Mouse (Mus musculus) embryo, embryonic 10.5 days (tissue): ENCODE measurements at regions not wholly inside any gene's neighbourhood (a gene's known extent, or its start where the extent isn't known, plus 50 kb on each side); places are given as distances from the start of the nearest gene placed in this dataset.

Experiments
- DNase-seq: peaks from one replicate; pipeline ENCODE4 v3.0.0-alpha.2; 2015; ENCODE audit warnings: low spot score

DNA sequence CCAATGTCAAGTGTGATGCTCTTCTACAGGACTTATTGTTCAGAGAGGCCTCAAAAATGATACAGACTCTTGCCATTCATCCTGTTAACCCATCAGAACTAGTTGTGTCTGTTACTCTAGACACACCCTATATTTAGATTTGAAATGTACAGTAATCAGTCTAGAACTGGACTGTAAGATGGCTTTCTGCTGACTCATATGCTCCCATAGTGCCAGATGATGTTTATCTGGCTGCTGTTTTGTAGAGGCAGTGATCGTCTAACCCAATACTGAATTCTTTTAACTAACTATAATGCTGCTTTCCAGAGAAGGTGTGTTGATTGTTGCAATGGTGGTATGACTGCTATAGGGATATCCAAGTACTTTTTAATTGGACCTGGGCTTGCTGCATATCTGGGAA, 185.9 kb upstream of the Npsr1 start:
- no peak for DNase-seq

- no peak for DNase-seq
These were observed 180.5 kb upstream of the Npsr1 start for GRCm38 (mm10) chr9:23917345-23917744.

DNA sequence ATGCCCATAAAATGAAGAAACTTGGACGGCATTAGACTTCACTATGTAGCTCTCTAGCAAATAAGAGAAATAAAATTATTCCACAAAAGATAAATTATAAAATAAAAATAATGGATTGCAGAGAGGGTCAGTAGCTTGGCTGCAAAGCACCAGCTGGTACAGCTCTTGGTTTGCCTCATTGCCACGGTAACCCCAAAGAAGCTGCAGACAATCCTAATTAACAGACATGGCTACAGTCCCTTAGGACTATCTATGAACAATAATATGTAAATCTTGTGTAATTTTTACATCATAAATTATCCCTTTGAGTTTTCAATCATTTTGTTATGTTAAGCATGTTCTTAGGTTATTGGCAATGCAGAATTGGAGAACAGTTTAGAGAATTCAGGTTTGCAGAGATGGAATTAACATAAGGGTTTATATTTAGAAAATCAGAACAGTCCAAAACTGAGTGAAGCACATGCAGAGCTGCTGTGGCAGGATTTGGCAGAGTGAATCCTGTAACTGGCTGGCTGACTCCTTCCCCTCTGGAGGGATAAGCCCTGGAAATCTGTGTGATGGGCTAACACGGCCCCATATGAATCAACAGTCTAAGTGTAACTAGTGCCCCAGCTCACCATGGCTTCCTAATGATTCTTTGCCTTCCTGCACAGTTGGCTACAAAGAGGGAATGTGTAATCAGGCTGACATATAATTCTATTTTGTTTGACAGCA, 178.4 kb upstream of the Npsr1 start:
- DNase-seq, result peak; percentile 1

DNA sequence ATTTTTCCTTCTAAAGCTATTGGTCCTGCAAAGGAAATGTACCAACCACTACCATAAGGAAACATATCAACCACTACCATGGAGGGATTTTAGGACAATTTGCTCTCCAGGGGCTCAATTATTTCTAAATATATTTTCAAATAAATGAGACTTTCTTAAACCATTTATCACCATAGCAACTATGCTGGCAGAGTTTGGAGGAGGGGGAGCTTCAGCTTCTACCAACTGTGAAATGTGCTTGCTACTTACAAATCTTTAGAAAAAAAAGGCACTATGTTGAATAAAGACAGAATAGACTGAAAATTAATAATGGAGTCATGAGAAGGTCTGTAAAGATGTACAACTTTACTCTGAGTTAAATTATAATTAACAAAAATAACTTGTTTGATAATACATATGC, 165.6 kb upstream of the Npsr1 start:
- no peak for DNase-seq

GRCm38 (mm10) chr9:23934282-23934681, 163.5 kb upstream of the Npsr1 start:
- no peak for DNase-seq

GRCm38 (mm10) chr9:23952543-23952942, 145.3 kb upstream of the Npsr1 start:
- no peak for DNase-seq

- no peak for DNase-seq
These were observed 141.2 kb upstream of the Npsr1 start for GRCm38 (mm10) chr9:23956593-23956992.

DNA sequence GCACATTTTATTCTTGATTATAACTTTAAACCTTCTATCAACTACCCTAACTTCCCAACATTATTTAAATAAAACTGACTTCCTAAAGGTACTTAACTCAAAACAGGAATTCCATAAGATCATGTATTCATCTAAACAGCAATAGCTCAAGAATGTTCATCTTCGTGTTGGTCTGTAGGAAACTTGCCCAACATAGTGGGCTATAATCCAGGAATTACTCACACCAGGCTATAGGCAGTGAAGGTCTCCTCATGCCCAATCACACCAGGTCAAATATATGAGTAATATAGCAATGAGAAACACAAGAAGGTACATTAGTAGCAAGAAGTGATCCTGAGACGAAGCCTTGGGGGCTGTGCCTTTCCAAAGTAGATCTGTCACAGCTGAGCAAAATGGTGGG, 128.1 kb upstream of the Npsr1 start:
- no peak for DNase-seq

- DNase-seq, result no peak
These were observed 124.6 kb upstream of the Npsr1 start for GRCm38 (mm10) chr9:23973206-23973605.

GRCm38 (mm10) chr9:23977574-23977973, 120.2 kb upstream of the Npsr1 start:
- DNase-seq, result no peak

DNA sequence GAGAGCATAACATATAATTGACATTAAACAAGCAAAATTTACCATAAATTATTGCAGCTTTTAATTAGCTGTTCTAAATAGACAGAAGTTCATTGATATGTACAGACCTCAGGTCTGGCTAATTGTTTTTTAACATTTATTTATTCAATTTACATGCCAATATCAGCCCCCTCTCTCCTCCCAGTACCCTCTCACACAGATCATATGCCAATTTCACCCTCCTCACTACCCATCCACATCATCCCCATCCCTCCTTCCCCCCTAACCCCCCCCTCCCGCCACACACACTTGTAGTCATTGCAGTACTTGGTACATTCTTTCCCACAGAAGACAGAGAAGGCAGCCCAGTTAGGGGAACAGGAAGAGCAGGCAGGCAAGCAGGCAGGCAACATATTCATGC, 91.4 kb upstream of the Npsr1 start:
- no peak for DNase-seq

- no peak for DNase-seq
These were observed 59.5 kb upstream of the Npsr1 start for GRCm38 (mm10) chr9:24038274-24038673.
